ENCODE assay signal across 9 mouse cellular contexts in the genomic region with DNA sequence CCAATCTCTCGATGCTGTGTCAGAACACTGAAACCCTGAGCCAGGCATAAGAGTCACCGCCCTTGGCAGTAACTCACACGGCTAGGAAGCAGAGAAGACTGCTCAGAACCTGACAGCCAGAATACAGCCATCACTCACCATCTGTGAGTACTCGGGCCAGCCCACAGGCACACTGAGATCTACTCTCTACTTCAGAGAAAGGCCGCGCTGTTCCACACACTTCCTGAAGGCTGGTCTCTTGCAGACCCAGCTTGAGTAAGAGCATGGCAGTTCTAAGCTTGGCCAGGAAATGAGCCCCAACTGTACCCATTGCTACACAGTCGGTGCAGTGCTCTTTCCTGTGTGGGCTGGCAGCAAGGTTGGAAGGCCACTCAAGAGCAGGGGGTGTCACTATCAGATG. TPM values are rescaled to one million over a fixed set of nuclear protein-coding genes. Genes with fewer than 3 reads are reported as not detected.
DNase-seq lines count a peak whose midpoint lies in the region; ATAC-seq and TF ChIP-seq lines count a peak whose summit lies in the region.
"Had no signal": no experiment of that assay in that cellular context is flagged by ENCODE, and none has a peak within 500 bp of the region (broad histone marks: within the 10 kb centered on the region; RNA-seq: fewer than 3 reads in every experiment).

No protein-coding gene starts in this region.

- ATAC-seq in forebrain, embryonic 16.5 days, result no peak

- peaks cover 13% of the 10 kb centered on the region for H3K4me1 ChIP-seq in lung, adult 2 months (ENCODE audit: control insufficient read depth, insufficient read depth, low read length)
- no peaks in the 10 kb centered on the region for H3K4me1 ChIP-seq in forebrain, embryonic 16.5 days (replicated peaks; ENCODE audit: control insufficient read depth, insufficient read depth, low read length)
- H3K4me1 ChIP-seq: embryonic facial prominence, embryonic 12.5 days; neural tube, embryonic 13.5 days had no signal

- peak overlapping the region; percentile 34 for H3K27ac ChIP-seq in macrophage
- no peak overlapping the region for H3K27ac ChIP-seq in forebrain, embryonic 16.5 days (ENCODE audit: low read length)
- H3K27ac ChIP-seq: embryonic facial prominence, embryonic 12.5 days; neural tube, embryonic 13.5 days had no signal

- H3K27me3 ChIP-seq in forebrain, embryonic 16.5 days (replicated peaks; ENCODE audit: control insufficient read depth, insufficient read depth, low read length), result no peaks in the 10 kb centered on the region
- H3K27me3 ChIP-seq: embryonic facial prominence, embryonic 12.5 days; neural tube, embryonic 13.5 days had no signal

- no peaks in the 10 kb centered on the region for H3K9me3 ChIP-seq in forebrain, embryonic 16.5 days (ENCODE audit: control insufficient read depth, low read length)
- H3K9me3 ChIP-seq: embryonic facial prominence, embryonic 12.5 days; neural tube, embryonic 13.5 days had no signal

- no peak overlapping the region for H3K9ac ChIP-seq in forebrain, embryonic 16.5 days (replicated peaks; ENCODE audit: low read depth, low read length)
- H3K9ac ChIP-seq: embryonic facial prominence, embryonic 12.5 days; neural tube, embryonic 13.5 days had no signal

- H3K4me3 ChIP-seq in lung, adult 2 months (replicated peaks; ENCODE audit: extremely low read depth, low read depth, low read length), result no peak overlapping the region
- H3K4me3 ChIP-seq in macrophage (ENCODE audit: inconsistent target), result no peak overlapping the region
- no peak overlapping the region for H3K4me3 ChIP-seq in forebrain, embryonic 16.5 days (replicated peaks; ENCODE audit: low read length)
- H3K4me3 ChIP-seq: embryonic facial prominence, embryonic 12.5 days; neural tube, embryonic 13.5 days had no signal

- TF ChIP-seq CTCF in lung, adult 2 months (IDR thresholded peaks at IDR 0.05; ENCODE audit: insufficient read depth, low read length), result no peak

- H3K36me3 ChIP-seq in macrophage (ENCODE audit: inconsistent target), result peaks cover 26% of the 10 kb centered on the region; the same call in 1 of the 2 replicates
- H3K36me3 ChIP-seq in forebrain, embryonic 16.5 days (ENCODE audit: control insufficient read depth, insufficient read depth), result no peaks in the 10 kb centered on the region

- WGBS in lung, adult 2 months, result 34% methylated on average over 7 of the region's 7 CpGs
- 7% methylated on average over 7 of the region's 7 CpGs for WGBS in macrophage (ENCODE audit: missing documents)
- 92% methylated on average over 7 of the region's 7 CpGs for WGBS in forebrain, embryonic 16.5 days

- TF ChIP-seq POLR2A in lung, adult 2 months (IDR thresholded peaks at IDR 0.05; ENCODE audit: borderline replicate concordance, extremely low read depth, low read depth, low read length), result no peak

- DNase-seq in lung, adult 18-20 months, result peak; percentile 43 to 54
- DNase-seq in lung, adult 2 months, result no peak
- peak; percentile 82 for DNase-seq in induced T-regulatory cell, adult 2 months (ENCODE audit: low read depth)
- peak; percentile 67 to 77 for DNase-seq in thymus, postnatal 36 days
- DNase-seq in right cerebral cortex, postnatal 36 days (ENCODE audit: low spot score in 2 of 2), result no peak

- peaks cover 94% of the 10 kb centered on the region for H3K79me2 ChIP-seq in macrophage (ENCODE audit: inconsistent target)

- H3K4me2 ChIP-seq in forebrain, embryonic 16.5 days (ENCODE audit: low read length), result no peak overlapping the region
- H3K4me2 ChIP-seq: embryonic facial prominence, embryonic 12.5 days; neural tube, embryonic 13.5 days had no signal

RNA-seq across cellular contexts. Expression of a gene that starts 27.7 kb away (rescaled TPM):
- polyA plus RNA-seq in lung, adult 2 months (2012; rRNA removed), result 40.7 and 46.4 TPM in 2 replicates
- total RNA-seq in macrophage (2018; cell fraction: chromatin; rRNA removed), result 100 to 1,000 TPM; 104 to 459 (median 241) TPM
- 100 to 1,000 TPM in 2 of 26 experiments, 10 to 100 TPM in 24; 58.3 to 112 (median 76.4) TPM for total RNA-seq in macrophage (2018; cell fraction: cytosol; rRNA removed)
- 100 to 1,000 TPM; 110 to 294 (median 189) TPM for total RNA-seq in macrophage (2018; cell fraction: nucleus; rRNA removed)
- 31.2 to 52.4 TPM (median 52.4 TPM) in 3 replicates for polyA plus RNA-seq in macrophage (2018)
- polyA plus RNA-seq in forebrain, embryonic 16.5 days (2015; fragmentation: Nextera tagmentation; extraction: Ambion mirVana), result 5.3 and 7.1 TPM in 2 replicates

Comparison
In these comparisons a context has a peak if more than half of its experiments do, and no peak if none do; other contexts are left out.
1. DNase-seq: peak in lung, adult 18-20 months (2 of 2), induced T-regulatory cell, adult 2 months (single experiment) and thymus, postnatal 36 days (2 of 2); none in lung, adult 2 months (single experiment) and right cerebral cortex, postnatal 36 days (0 of 2).